Mouse (Mus musculus): ENCODE data around the gene Ccdc13.

Gene Ccdc13

DNA sequence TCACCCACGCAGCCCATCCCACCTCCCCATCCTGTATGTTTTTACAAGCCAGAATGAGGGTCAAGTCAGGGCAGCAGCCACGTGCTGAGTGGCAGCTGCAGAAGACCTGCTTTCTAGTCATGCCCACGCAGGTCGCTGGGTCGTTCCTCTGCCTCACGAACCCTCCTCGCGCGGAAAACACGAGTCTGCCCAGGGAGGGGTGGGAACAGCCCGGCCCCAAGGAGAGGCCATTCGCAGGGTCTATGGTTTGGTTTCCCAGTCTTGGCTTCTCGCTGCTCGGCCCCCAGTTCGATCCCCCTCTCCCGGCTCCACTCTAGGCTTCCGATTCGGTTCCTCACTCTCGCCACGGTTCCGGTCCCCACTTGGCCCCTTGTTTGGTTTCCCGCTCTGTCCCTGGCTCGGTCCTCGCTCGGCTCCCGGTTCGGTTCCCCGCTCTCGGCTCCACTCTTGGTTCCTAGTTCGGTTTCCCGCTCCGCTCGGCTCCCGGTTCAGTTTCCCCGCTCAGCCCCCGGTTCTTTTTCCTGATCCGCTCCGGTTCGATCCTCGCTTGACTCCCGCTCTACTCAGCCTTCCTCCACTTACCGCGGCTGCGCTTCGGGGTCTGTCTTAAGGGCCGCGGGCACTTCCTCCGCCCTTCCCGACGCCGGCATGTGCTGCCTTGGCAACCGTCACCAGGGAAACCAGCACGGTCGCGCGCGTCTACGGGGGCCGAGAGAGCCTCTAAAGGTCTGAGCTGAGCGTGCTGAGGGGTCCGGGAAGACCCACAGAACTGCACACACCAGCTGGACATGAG lies at the start of gene Ccdc13:
Gene Ccdc13 (minus strand): TSS at position 633 of the 793 bp plus-strand sequence.
- DNase-seq, result peak; percentile 94

DNA sequence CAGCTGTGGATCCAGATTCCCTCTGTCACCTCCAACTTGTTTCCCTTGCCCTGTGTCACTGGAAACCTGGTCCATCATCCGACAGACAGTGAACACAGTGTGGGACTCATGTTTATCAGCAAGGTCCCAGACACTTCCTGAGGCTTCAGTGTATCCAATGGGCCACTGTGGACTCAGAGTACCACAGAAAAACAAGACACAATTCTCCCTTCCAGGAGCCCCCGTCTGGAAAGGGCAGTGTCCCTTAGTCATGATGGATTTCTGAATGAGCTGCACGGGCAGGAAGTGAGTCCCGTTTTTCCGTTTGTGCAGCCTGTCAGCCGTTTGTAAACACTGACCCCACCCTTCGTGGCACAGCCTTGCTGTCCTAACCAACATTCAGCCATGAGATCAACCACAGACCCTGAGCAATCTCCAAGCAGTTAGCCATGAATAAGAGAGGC lies 42.8 kb upstream of the Ccdc13 start:
- no peak for DNase-seq

GRCm38 (mm10) chr9:121881301-121881700 lies 42.0 kb upstream of the Ccdc13 start:
- DNase-seq, result no peak

DNA sequence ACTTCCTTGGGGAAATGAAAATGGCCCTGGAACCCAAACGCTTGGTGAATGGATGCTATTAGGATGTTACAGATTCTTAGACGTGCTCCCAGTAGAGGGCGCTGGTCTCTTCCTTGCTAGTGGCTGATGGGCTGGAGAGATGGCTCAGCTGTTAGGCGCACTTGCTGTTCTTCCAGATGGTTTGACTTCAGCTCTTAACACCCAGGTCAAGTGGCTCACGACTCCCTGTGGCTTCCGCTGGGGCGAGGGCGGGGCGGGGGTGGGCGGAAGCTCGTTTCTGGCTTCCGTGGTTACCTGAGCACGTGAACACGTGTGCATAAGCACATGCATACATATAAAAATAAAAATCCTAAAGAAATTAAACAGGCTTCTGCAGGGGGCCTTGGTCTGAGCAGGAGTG lies 41.6 kb upstream of the Ccdc13 start:
- peak; percentile 83 for DNase-seq

GRCm38 (mm10) chr9:121877052-121877740 lies 37.9 kb upstream of the Ccdc13 start:
- peak; percentile 72 for DNase-seq

DNA sequence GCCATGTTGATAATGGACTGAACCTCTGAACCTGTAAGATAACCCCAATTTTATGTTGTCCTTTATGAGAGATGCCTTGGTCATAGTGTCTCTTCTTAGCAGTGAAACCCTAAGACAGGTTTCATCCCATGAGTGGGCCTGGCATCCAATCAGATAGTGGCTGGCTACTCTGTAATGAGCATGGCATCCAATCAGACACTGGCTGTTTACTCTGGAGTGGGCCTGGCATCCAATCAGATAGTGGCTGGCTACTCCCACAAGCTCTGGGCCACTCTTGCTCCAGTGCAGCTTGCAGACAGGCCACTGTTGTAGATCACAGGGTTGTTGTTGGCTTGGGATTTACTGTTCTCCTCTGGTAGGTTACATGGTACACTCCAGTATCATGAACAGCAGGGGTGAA lies 34.3 kb upstream of the Ccdc13 start:
- DNase-seq, result no peak

DNA sequence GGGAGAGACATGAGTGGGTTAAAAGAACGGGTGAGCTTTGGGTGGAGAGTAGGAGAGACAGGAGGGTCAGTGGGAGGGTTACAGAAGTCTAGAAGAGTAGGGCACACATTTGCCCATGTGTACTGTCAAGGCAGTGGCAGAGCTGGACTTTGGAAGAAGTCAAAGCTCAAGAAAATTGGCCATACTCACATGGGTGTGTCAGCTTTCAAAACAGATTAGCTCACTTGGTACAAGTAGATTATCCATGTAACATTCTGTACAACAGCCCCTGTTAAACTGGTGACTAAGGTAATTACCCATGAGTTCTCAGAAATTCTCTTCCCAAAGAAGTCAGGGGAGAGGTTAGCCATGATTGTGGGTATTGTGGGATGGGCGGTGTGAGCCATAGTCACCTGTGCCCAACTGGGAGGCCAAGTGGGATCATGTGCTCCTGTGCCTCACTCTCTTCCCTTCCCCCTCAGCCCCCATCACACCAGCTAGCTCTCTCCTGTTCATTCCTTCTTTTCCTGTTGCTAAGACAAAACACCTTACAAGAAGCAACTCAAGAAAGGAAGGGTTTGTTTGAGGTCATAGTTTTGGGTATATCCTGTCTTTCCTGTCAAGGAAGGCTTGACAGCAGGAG lies 32.9 kb upstream of the Ccdc13 start:
- DNase-seq, result no peak

- no peak for DNase-seq
These were observed 30.8 kb upstream of the Ccdc13 start for GRCm38 (mm10) chr9:121869973-121870515.

DNA sequence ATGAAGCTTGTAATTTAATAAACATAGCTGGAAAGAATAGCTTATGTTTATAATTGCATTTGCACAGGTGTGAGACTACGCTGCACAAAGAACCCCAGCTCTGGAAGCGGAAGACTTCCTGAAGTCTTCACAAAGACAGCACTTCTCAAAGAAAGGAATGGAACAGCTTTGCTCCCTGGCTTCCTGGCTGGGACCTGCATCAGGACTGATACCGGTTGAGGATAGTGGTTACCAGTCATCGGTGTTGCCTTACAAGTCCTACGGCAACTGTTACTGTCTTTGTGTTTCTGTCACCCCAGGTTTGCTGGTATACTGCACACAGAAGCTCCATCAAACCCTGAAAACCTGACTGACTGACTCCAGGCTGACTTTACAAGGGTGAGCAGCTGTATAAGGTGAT lies 30.2 kb upstream of the Ccdc13 start:
- DNase-seq, result no peak

DNA sequence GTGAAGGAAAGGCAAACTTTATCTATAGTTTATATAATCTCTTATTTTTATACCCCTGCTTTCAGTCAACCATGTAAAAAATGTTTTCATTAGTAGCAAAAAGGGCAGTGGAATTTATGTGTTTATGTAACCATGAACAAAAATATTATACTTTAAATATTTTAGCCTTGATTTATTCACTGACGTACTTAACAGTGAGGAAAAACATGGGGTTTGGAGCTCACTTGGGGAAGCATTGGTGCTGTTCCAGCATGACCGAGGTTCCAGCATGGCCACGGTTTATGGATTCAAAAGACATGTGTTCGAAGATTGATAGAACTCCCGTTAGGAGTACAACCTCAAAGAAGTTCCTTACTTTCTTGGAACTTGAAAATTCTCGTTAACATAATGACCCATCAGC lies 29.0 kb upstream of the Ccdc13 start:
- no peak for DNase-seq

DNA sequence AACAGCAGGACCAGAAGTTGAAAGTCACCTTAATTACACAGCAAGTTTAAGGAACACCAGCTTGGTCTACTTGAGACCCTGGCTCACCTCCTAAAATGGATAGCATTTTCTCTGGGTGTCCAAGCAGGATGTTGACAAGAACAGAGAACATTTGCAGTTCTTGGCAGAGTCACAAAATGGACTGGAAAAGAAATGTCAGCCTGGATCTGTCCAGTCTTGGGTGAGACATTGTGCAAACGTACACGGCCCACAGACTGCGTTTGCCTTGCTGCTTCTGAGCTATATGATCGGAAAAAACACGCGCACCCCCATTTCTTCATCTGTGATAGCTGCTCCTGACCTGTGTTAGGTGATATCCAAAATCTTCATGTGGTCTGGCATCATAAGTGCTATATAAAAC lies 28.4 kb upstream of the Ccdc13 start:
- DNase-seq, result no peak

DNA sequence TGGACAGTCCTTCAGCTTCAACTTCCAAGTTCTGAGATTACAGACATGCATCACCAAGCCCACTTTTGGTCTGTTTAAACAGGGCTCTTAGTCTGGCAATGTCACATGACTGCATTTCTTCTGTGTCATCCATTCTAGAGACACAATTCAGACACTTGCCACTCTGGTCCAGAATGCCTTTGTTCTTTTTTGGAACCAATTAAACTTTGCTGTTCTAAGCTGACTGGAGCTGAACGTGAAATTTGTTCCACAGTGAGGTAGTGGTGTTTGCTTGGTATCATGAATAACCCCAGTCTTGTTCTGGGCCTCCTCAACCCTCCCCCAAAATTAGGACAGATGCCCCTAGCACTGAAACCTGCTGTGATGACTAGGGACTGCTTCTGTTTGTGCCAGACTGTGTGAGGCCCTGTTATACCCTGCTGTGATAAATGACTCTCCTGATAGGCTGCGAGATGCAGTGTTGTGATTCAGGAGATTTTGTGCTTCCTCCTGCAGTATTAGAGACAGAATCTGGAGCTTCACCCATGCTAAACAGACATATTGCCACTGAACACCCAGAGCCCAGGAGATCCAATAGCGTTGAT lies 26.3 kb upstream of the Ccdc13 start:
- no peak for DNase-seq

GRCm38 (mm10) chr9:121864837-121865236 lies 25.6 kb upstream of the Ccdc13 start:
- DNase-seq, result no peak

- DNase-seq, result no peak
These were observed 21.7 kb upstream of the Ccdc13 start for GRCm38 (mm10) chr9:121860921-121861320.

GRCm38 (mm10) chr9:121859345-121859744 lies 20.1 kb upstream of the Ccdc13 start:
- DNase-seq, result no peak

DNA sequence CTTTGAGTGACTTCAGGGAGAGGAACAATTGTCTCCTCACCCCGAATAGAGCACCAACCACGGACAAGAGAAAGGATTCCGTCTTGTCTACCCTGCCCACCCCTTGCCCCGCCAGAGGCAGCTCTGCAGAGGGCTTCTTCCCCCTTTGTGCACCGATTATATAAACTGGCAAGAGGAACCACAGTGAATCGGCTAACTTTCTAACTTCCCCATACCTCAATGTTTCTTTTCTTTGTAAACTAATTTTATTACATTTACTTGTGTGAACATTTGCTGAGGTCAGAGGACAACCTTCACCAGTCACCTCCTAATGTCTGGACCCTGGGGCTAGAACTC lies 18.9 kb upstream of the Ccdc13 start, which contains the start of gene Higd1a:
Gene Higd1a (minus strand): TSS at position 210 of the 336 bp plus-strand sequence.
- DNase-seq, result no peak

DNA sequence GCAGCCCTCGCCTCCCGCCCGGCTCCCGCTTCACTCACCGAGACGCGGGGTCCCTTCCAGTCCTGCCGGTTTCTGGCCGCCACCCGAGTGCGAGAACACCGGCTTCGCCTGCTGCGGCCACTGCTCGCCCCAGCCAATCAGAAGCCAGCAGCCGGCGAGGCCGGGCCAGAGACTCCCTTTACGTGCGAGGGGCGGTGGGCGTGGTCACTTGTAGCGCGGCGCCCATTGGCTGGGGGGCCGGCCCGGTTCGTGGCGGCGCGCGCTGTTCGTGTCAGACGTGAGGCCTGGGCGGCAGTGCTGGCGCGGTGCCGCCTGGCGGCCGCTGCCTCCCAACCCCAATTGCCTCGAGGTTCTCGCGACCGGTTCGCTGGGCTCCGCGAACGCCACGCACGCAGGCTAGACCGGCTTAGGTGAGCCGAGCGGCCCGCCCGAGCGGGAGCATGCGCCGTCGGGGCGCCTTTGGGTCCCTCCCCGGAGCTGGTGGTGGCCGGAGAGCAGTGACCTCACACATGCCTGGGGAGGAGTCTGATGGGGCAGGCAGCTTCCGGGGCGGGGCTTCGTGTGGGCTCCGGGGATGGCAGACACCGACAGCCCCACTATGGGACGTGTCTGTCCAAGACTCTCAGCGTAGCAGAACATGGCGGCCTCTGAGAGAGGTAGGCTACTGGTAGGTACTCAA lies 18.4 kb upstream of the Ccdc13 start:
- DNase-seq, result peak; percentile 99

- DNase-seq, result peak; percentile 54
These were observed 17.6 kb upstream of the Ccdc13 start for GRCm38 (mm10) chr9:121856649-121857416.

DNA sequence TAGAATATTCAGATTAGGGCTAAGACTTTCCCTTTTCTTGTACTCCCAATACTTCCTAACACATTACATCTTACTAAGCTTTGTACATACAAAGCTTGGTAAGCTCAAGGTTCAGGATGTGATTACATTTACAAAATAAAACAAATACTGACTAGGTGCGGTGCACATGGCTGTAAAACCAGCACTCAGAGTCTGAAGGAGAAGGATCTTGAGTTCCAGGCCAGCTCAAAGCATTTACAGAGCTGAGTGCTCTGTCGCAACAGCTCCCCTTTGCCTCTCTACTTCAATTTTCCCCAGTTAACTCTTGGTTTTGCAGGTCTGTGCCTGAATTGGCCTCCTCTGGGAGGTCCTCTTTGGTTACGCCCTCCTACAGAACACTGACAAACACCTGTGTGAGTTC lies 15.0 kb upstream of the Ccdc13 start:
- no peak for DNase-seq

GRCm38 (mm10) chr9:121847842-121848241 lies 8.6 kb upstream of the Ccdc13 start:
- no peak for DNase-seq

DNA sequence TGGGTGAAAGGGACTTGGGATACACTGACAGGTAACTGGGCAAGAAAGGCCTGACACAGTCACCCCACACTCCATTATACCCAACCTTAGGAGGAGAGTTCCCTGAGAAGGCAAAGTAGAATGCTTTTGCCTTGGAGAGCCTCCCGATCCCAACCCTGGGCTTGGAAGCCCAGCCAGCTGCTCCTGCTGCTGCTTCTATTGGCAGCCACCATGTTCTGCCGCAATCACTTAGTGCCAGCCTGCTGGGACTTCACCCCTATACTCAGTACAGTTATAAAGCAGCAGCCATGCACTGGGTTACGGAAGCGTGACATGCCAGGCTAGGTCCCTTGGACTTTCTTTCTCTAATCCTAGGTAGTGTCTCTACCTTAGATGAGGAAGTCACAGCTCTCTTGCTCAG lies 7.9 kb upstream of the Ccdc13 start:
- DNase-seq, result no peak

All from embryo, embryonic 11 days (tissue).